Mouse (Mus musculus): Measurements from ENCODE around the gene Ccser1. TPM values are rescaled to one million over a fixed set of nuclear protein-coding genes. Genes with fewer than 3 reads are reported as not detected.

The Ccser1 gene
- polyA plus RNA-seq, 1 experiment from 2014 or later: 6.9 TPM

DNA sequence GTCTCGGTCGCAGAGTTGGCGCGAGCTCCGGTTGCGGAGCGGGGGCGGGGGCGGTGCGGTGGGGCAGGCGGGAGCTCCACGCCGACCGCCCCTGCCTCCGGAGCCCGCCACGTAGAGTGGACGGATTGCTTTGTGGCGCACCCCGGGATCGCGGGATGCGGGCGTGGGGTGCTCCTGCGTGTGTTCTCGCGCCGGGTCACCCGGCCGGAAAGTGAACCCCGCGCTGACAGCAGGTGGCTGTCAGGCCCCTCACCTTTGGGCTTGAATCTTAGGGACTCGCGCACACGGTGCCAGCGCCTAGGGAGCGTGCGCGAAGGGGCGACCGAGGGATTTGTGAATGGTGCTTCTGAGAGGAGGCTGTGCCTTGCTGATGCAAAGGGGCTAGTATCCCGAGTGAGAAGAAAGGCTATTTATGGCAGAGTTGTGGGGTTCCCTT lies 650 bp downstream of the Ccser1 start:
- peak overlapping the region; percentile 74 for H3K9ac ChIP-seq (ENCODE audit: low read length)
- no peaks in the 10 kb centered on the region for H3K4me1 ChIP-seq (replicated peaks; ENCODE audit: control insufficient read depth, insufficient read depth)
- no peak for TF ChIP-seq EP300 (optimal IDR thresholded peaks at IDR 0.05)
- TF ChIP-seq CTCF (IDR thresholded peaks at IDR 0.05; ENCODE audit: low read depth): no peak
- peak overlapping the region; percentile 100 for H3K4me2 ChIP-seq (replicated peaks; ENCODE audit: low read depth)
- DNase-seq (ENCODE audit: low spot score): no peak
- H3K4me3 ChIP-seq (ENCODE audit: low read depth, low read length): peak overlapping the region; percentile 76
- H3K36me3 ChIP-seq (ENCODE audit: control insufficient read depth, insufficient read depth, low read length): no peaks in the 10 kb centered on the region
- peak overlapping the region; percentile 56 for H3K27ac ChIP-seq (replicated peaks)
- peak; percentile 58 for ATAC-seq (ENCODE audit: low FRiP score, low TSS enrichment)
- H3K27me3 ChIP-seq (ENCODE audit: control insufficient read depth, insufficient read depth, low read length): no peaks in the 10 kb centered on the region
- WGBS: under 1% methylated on average over 28 of the region's 42 CpGs
- H3K9me3 ChIP-seq (ENCODE audit: control insufficient read depth, low read length): no peaks in the 10 kb centered on the region

DNA sequence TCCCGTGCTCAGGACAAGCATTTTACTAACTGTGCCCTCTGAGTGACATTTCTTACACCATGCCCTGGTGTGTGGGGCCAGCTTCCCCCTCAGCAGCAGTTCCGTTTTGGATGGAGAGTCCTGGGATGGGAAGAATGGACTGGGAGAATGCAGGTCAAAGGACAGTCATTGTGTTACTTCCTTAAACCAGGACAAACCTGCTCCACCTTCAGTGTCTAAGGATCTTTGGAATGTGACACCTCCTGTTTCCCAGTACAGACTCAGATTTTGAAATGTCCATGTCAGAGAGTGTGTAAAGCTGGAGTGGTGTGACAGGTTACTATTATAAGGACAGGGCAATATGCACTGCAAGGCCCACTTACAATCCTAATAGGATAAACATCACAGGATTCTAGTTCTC lies 8.9 kb downstream of the Ccser1 start:
- Histone ChIP-seq H3K36me3 (ENCODE audit: control insufficient read depth, insufficient read depth, low read length) (no peaks in the 10 kb centered on the region), H3K4me2 (replicated peaks; ENCODE audit: low read depth) (no peak overlapping the region), H3K9me3 (ENCODE audit: control insufficient read depth, low read length) (no peaks in the 10 kb centered on the region), H3K27ac (replicated peaks) (no peak overlapping the region), H3K27me3 (ENCODE audit: control insufficient read depth, insufficient read depth, low read length) (no peaks in the 10 kb centered on the region), H3K4me3 (ENCODE audit: low read depth, low read length) (no peak overlapping the region), H3K4me1 (replicated peaks; ENCODE audit: control insufficient read depth, insufficient read depth) (no peaks in the 10 kb centered on the region), H3K9ac (ENCODE audit: low read length) (no peak overlapping the region)
- WGBS: 57% methylated on average over 2 of the region's 2 CpGs
- TF ChIP-seq CTCF (IDR thresholded peaks at IDR 0.05; ENCODE audit: low read depth) (no peak), EP300 (optimal IDR thresholded peaks at IDR 0.05) (no peak)
- DNase-seq (ENCODE audit: low spot score) (no peak), ATAC-seq (ENCODE audit: low FRiP score, low TSS enrichment) (no peak)

DNA sequence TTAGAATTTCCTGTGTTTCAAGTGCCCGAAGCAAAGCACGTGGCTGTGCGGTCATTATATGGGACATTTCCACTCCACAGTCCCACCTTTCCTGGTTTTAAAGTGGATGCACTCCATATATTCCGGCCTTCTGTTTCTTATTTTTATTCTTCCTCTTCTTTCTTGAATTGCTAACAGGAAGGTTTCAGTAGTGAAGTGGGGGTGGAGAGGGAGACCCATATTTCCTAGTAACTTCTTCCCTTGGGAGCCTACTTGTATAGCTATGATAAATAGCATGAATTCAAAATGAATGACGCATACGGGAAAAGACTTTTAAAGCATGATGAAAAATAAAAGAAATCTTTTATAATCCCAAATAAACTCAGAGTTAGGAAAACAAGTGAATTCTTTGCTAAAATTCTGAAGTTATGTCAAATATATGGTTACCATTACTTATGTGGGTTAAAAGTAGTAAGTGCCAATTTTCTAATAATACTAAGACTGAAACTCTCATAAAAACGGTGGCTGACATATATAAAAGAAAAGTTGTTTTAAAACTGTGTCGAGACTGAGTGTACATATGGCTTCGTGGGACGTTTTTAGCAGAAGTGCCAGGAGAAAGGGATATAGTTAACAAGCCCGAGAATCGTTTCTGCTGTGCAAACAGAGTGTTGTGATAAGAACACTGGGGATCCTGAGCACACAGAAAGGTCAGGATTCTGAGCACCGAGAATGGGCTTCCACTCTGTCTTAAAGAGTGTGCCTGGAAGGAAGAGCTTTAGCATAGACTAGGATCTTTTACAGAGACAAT lies 11.7 kb downstream of the Ccser1 start:
- H3K27me3 ChIP-seq (ENCODE audit: control insufficient read depth, insufficient read depth, low read length): no peaks in the 10 kb centered on the region
- no peak overlapping the region for H3K4me2 ChIP-seq (replicated peaks; ENCODE audit: low read depth)
- no peak overlapping the region for H3K4me3 ChIP-seq (ENCODE audit: low read depth, low read length)
- no peak overlapping the region for H3K27ac ChIP-seq (replicated peaks)
- DNase-seq (ENCODE audit: low spot score) (no peak), ATAC-seq (ENCODE audit: low FRiP score, low TSS enrichment) (no peak)
- H3K9me3 ChIP-seq (ENCODE audit: control insufficient read depth, low read length): no peaks in the 10 kb centered on the region
- H3K36me3 ChIP-seq (ENCODE audit: control insufficient read depth, insufficient read depth, low read length): no peaks in the 10 kb centered on the region
- no peaks in the 10 kb centered on the region for H3K4me1 ChIP-seq (replicated peaks; ENCODE audit: control insufficient read depth, insufficient read depth)
- TF ChIP-seq EP300 (optimal IDR thresholded peaks at IDR 0.05): no peak
- no peak for TF ChIP-seq CTCF (IDR thresholded peaks at IDR 0.05; ENCODE audit: low read depth)
- WGBS: 51% methylated on average over 13 of the region's 13 CpGs
- no peak overlapping the region for H3K9ac ChIP-seq (ENCODE audit: low read length)

DNA sequence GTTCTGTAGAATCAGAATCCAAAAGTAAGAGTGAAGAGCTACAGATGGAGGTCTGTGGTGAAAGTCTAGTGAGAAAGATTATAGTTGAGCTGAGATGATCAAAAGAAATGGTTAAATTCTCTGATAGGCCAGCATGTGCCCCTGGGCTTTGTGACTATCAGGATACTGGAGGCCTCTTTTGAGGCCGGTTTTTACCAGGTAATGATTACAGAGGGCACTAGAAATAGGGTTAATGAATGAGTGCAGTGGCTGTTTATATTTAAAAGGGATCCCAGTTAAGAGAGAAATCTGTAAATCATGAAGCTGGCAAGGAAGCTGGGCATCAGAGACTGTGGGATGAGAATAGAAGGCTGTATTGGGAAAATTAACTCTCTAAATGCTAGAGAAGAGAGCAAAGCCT lies 23.2 kb downstream of the Ccser1 start:
- TF ChIP-seq CTCF (IDR thresholded peaks at IDR 0.05; ENCODE audit: low read depth): no peak
- no peak for TF ChIP-seq EP300 (optimal IDR thresholded peaks at IDR 0.05)

DNA sequence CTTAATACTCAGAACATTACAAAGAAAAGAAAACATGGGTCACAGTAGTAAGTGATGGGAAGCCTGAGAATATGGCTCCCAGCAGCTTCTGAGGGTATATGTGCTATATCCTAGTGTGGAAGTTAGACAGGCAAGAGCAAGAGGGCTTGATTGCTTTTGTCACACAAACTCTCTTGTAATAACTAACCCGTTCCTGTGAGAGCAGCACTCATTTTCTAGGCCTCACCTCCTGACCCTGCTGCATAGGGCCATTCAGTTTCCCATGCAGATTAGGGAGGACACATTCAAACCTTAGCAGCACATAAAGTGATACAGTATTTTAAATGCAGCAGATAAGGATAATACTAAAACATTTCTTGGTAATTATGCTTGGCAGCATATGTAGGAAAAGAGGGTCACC lies 25.9 kb downstream of the Ccser1 start:
- 49% methylated on average over 1 of the region's 1 CpGs for WGBS
- Histone ChIP-seq H3K4me1 (replicated peaks; ENCODE audit: control insufficient read depth, insufficient read depth) (no peaks in the 10 kb centered on the region), H3K9ac (ENCODE audit: low read length) (no peak overlapping the region), H3K36me3 (ENCODE audit: control insufficient read depth, insufficient read depth, low read length) (no peaks in the 10 kb centered on the region), H3K4me3 (ENCODE audit: low read depth, low read length) (no peak overlapping the region), H3K4me2 (replicated peaks; ENCODE audit: low read depth) (no peak overlapping the region), H3K9me3 (ENCODE audit: control insufficient read depth, low read length) (no peaks in the 10 kb centered on the region), H3K27me3 (ENCODE audit: control insufficient read depth, insufficient read depth, low read length) (no peaks in the 10 kb centered on the region), H3K27ac (replicated peaks) (no peak overlapping the region)
- no peak for ATAC-seq (ENCODE audit: low FRiP score, low TSS enrichment)
- no peak for DNase-seq (ENCODE audit: low spot score)
- TF ChIP-seq CTCF (IDR thresholded peaks at IDR 0.05; ENCODE audit: low read depth) (no peak), EP300 (optimal IDR thresholded peaks at IDR 0.05) (no peak)

More for the DNA sequence above, 23.2 kb downstream of the Ccser1 start:
- no peaks in the 10 kb centered on the region for H3K9me3 ChIP-seq (ENCODE audit: control insufficient read depth, low read length)
- no peaks in the 10 kb centered on the region for H3K4me1 ChIP-seq (replicated peaks; ENCODE audit: control insufficient read depth, insufficient read depth)
- H3K27ac ChIP-seq (replicated peaks): no peak overlapping the region
- DNase-seq (ENCODE audit: low spot score) (no peak), ATAC-seq (ENCODE audit: low FRiP score, low TSS enrichment) (no peak)
- no peak overlapping the region for H3K4me2 ChIP-seq (replicated peaks; ENCODE audit: low read depth)
- no peaks in the 10 kb centered on the region for H3K27me3 ChIP-seq (ENCODE audit: control insufficient read depth, insufficient read depth, low read length)
- no peaks in the 10 kb centered on the region for H3K36me3 ChIP-seq (ENCODE audit: control insufficient read depth, insufficient read depth, low read length)
- no peak overlapping the region for H3K4me3 ChIP-seq (ENCODE audit: low read depth, low read length)
- no peak overlapping the region for H3K9ac ChIP-seq (ENCODE audit: low read length)
- 47% methylated on average over 1 of the region's 1 CpGs for WGBS

DNA sequence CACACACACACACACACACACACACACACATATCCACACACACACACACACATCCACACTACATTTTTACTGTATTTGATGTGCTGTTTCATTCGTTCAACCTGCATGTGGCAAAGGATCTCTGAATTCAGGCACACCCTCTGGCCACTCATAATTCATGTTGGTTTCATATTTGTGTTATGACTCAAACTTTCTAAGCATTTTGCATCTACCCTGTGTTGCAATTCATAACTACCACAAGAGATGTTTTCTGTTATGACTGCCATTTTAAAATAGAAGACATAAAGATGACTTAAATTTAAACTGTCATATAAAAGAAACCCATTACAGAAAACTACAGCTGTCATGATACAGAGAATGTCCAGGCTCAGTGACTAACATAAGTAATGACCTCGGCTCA lies 26.5 kb downstream of the Ccser1 start:
- Histone ChIP-seq H3K36me3 (ENCODE audit: control insufficient read depth, insufficient read depth, low read length) (no peaks in the 10 kb centered on the region), H3K4me2 (replicated peaks; ENCODE audit: low read depth) (no peak overlapping the region), H3K9ac (ENCODE audit: low read length) (no peak overlapping the region), H3K9me3 (ENCODE audit: control insufficient read depth, low read length) (no peaks in the 10 kb centered on the region), H3K4me1 (replicated peaks; ENCODE audit: control insufficient read depth, insufficient read depth) (no peaks in the 10 kb centered on the region), H3K27me3 (ENCODE audit: control insufficient read depth, insufficient read depth, low read length) (no peaks in the 10 kb centered on the region), H3K4me3 (ENCODE audit: low read depth, low read length) (no peak overlapping the region), H3K27ac (replicated peaks) (no peak overlapping the region)
- DNase-seq (ENCODE audit: low spot score) (no peak), ATAC-seq (ENCODE audit: low FRiP score, low TSS enrichment) (no peak)
- TF ChIP-seq CTCF (IDR thresholded peaks at IDR 0.05; ENCODE audit: low read depth): no peak
- no peak for TF ChIP-seq EP300 (optimal IDR thresholded peaks at IDR 0.05)
- 69% methylated on average over 2 of the region's 2 CpGs for WGBS

Measured in stomach, postnatal 0 days (tissue).